Mouse (Mus musculus) ES-E14 (cell line): ENCODE results near the gene Gstm1.

ENCODE experiments used
- HCFC1 ChIP-seq: IDR thresholded peaks from 2 replicates; pipeline ENCODE4 v1.6.1; 2012; ENCODE audit warnings: low read length, inconsistent platforms, borderline replicate concordance; ENCODE audit not compliant: insufficient read depth
- ZNF384 ChIP-seq: IDR thresholded peaks from 2 replicates; pipeline ENCODE4 v1.6.1; 2012; ENCODE audit warnings: low read depth, low read length, inconsistent platforms

- TF ChIP-seq HCFC1 = no peak
- TF ChIP-seq ZNF384 = no peak
These were observed at the start of gene Gstm1 for GRCm38 (mm10) chr3:108017473-108018189.
